Mouse (Mus musculus): ENCODE measurements around the gene Fbxl15.

The Fbxl15 gene

GRCm38 (mm10) chr19:46308706-46309435 is 19.1 kb upstream of the Fbxl15 start:
- DNase-seq: peak; percentile 90

DNA sequence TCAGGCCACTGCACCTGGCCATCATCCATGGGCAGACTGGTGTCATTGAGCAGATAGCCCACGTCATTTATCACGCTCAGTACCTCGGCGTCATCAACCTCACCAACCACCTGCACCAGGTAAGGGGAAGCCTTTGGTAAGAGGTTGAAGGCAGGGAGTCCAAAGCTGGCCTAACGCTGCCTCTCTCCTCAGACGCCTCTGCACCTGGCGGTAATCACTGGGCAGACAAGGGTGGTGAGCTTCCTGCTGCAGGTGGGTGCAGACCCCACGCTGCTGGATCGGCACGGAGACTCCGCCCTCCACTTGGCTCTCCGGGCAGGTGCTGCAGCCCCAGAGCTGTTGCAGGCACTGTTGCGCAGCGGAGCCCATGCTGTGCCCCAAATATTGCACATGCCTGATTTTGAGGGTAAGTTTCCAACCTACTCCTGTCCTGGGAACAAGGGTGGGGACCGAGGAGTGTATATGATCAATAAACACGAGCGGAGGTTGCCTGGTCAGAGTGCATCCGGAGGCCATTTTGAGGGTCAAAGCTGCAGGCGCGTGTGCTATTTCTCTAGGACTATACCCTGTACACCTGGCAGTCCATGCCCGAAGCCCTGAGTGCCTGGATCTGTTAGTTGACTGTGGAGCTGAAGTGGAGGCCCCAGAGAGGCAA is 18.2 kb upstream of the Fbxl15 start:
- no peak for DNase-seq

GRCm38 (mm10) chr19:46310312-46310865 is 17.6 kb upstream of the Fbxl15 start:
- no peak for DNase-seq

- no peak for DNase-seq
Observed at GRCm38 (mm10) chr19:46311341-46311740, 16.6 kb upstream of the Fbxl15 start.

DNA sequence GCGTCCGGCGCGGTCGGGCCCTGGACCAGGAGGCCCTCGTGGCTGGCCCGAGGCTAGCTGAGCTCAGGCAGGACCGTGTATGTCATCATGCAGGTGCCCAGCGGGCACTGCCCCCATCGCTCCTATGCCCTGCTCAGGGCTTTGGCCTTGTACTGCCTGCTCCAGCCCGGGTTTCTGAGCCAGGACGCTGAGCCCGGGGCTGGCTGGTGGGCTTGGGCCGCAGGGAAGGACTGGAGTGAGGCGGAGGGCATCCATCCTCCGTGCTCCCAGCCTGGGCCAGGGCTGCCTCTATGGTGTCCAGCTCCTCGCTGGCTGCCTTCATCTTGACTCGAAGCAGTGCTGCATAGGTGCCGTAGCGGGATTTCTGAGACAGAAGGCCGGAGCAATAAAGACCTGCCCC is 15.4 kb upstream of the Fbxl15 start:
- DNase-seq: no peak

DNA sequence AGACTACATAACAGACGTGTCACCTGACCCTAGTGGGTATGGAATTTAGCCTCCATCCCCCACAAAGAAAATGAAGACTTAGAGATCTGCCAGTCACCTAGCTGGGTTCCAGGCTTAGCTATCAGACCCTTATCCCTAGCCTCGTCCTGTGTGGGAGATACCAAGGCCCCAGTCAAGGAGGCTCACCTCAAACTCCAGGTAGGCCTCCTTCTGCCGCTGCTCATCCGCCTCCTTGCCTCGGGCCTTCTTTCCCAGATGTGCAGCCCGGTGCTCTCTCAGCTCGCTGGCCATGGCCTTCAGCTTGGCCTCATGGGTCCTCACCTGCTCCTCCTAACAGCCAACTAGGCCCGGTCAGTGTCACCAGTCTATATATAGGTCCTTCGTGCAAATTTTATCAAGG is 14.9 kb upstream of the Fbxl15 start:
- no peak for DNase-seq

DNA sequence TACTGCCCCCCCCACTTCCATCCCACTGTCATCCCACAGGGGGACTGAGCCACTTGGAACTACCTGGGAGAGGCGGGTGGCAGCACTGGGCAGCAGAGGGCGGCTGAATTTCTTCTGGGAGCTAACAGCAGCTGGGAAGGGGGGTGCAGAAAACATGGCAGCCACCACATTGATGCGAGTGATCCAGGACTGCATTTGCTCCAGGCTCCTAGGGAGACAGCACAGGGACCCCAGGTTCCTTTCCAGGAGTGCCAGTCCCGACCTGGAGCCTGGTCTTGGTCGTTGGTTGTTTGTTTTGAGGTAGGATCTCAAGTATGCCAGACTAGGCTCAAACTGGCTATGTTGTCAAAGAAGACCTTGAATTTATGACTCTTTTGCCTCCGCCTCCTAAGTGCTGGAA is 14.4 kb upstream of the Fbxl15 start:
- DNase-seq: no peak

DNA sequence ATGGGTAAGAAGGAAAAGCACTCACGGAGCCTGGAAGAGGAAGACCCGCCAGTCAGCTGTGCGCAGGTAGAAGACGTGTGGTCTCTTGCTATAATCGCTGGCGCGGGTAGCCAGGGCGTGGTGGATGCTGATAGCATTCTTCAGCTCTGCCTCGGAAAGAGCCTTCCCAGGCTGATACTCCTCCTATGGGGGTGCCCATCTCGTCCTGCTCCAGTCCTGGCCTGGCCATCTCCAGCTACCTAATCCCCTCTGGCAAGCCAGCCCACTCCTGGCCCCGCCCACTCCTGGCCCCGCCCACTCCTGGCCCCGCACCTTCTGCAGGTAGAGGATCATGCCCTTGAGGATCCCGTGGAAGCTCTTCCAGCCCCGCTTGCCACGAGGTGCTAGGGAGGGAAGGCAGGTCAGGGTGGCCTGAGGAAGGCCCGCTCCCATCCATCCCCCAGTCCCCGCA is 13.8 kb upstream of the Fbxl15 start:
- DNase-seq: peak; percentile 53

- no peak for DNase-seq
Observed at GRCm38 (mm10) chr19:46314872-46315742, 12.9 kb upstream of the Fbxl15 start.

DNA sequence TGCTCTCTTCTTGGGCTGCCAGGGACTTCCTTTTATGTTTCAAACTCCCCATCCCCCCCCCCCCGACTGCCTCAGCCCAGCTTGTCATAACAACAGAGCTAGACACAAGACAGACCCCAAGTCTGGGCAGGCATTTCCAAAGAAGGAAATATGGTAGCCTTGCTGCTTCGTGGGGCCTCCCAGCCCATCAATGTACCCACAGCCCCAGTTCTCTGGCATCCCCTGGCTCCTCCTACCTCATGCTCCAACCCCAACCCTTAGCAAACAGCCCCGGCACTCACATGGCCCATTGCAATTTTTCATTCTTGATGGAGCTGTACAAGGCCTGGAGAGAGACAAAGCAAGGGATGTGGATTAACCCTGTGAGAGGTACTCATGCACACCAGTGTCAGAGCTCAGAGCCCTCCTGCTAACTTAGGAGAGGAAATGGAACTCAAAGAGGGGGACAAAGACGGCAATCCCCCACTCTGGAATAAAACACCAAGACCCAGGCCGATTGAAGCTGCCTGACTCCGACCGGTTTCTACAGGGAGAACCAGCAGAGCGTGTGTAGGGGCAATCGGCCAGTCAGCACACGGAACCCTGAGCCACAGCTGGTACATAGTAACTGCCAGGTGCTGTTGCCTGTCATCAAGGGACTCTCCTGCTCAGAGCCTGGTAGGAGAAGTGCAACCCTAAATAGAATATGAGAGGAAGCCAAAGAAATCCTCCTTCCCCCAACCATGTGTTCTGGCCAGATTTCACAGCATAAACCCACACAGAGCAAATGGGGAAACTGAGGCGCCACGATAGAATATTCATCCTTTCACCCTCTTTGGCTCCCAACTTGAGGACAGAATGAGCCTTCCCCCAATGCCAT is 12.0 kb upstream of the Fbxl15 start:
- DNase-seq: no peak

GRCm38 (mm10) chr19:46316846-46317545 is 11.0 kb upstream of the Fbxl15 start:
- no peak for DNase-seq

- no peak for DNase-seq
Observed at GRCm38 (mm10) chr19:46317546-46317885, 10.5 kb upstream of the Fbxl15 start.

GRCm38 (mm10) chr19:46318031-46318471 is 9.9 kb upstream of the Fbxl15 start:
- DNase-seq: no peak

- peak; percentile 85 for DNase-seq
Observed at GRCm38 (mm10) chr19:46318586-46319378, 9.2 kb upstream of the Fbxl15 start.

GRCm38 (mm10) chr19:46320076-46320785 is 7.8 kb upstream of the Fbxl15 start:
- DNase-seq: no peak

DNA sequence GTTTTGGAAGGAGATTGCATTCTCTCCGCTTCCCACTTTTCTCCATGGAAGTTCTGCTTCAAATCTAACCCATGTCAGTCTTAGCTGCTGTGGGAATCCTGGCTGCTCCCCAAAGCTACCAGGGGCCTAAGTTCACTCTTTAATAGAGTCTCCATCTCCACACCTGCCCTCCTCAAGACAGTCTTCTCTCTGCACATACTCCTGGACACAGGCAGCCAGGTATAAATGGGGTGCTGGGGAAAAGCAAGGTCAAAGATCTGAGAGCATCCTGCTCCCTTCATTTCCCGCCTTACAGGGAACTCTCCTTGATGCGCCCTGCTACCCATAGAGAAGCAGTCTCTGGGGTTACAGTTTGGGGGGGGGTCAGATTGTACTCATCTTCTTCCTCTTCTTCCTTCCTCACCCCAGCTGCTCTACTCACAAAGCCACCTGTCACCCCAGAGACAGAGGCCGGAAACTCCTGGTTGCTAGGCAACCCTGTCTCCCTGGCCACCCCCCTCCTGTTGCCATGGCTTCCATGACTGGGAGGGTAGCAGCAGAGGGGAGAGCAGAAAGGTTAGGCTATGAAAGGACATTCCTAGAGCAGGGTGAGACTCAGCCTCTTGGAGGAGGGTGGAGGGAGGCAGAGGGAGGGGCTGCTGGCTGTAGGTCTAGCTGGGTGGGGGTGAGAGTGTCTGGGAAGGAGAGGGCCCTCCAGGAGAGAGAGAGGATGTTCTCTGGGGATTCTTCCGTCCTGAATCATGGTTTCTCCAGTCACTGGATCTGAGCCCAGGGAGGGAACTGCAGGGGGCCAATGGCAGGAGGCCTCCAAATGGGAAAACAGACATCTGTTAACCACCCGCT is 6.7 kb upstream of the Fbxl15 start:
- DNase-seq: no peak

DNA sequence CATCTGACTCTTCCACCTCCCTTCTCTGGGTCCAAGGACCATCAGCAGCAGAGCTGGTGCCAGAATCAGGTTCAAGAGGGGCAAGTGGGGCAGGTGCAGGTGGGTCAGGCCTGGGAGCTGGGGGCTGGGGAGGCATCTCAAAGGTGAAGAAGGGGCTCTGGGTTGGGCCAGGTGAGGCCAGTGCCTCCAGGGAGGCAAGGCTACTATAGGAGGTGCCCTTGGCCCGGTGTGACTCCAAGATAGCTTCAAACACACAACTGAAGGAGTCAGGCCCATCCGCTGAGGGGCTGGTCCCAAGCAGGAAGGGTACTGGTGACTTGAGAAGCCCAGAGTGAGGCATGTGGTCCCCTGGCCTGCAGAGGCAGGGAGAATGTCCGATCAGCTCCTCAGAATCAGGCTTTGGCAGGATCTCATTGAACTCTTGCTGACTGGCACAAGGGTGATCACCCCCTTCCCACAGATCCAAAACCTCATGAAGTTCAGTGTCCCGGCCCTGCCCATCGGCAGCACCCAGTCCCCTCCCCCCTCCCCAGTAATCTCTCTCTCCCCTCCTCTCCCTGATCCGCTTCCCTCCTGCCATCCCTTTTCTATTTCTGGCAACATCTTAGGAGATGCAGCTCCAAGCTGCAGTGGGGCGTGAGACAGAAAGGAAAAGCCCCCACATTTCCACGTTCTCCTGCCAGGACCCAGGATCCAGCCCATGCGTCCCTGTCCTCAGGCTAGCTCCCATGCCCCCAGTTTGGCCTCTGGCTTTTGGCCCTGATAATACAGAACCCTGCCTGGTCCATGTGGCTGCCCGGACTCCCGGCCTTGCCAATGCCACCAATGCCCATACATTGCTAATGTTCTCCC is 5.6 kb upstream of the Fbxl15 start:
- DNase-seq: no peak

DNA sequence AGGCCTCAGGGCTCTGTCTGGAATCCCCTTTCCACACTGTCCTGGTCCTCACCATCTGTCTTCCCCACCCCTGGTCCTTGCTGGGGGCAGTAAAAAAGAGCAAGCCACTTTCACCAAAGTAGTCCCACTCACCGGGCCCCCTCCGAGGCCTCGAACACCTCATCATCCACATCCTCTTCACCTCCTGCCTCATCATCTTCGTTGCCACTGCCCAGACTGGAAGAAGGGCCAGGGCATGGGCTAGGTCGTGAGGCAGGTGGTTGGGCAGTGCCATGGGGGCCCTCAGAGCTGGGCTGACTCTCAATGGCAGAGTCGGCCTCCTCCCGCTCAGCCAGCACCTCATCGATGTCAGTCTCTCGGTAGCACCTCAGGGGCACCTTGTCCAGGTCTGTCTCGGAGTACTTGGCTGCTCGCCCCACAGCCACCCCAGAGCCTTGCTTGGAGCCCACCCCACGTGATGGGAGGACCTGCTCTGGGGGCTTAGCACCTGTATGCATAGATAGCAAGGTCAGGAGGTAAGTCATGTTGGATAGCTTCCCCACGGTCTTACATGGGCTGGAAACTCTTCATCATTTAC is 4.9 kb upstream of the Fbxl15 start:
- DNase-seq: no peak

Measured in lung, postnatal 10 days (tissue).